Mouse (Mus musculus): ENCODE measurements around the gene Gm42878. TPM values are rescaled to one million over a fixed set of nuclear protein-coding genes. Genes with fewer than 3 reads are reported as not detected.

Gene Gm42878
- polyA plus RNA-seq, 1 experiment, result not detected

- DNase-seq, result peak; percentile 93
- 1% methylated on average over 55 of the region's 55 CpGs for WGBS
- Histone ChIP-seq H3K27me3 (ENCODE audit: control insufficient read depth, insufficient read depth, low read length) (no peaks in the 10 kb centered on the region), H3K27ac (ENCODE audit: control insufficient read depth, insufficient read depth, low read length) (peak within 1 kb of the TSS; percentile 23; the same call in 1 of the 2 replicates), H3K4me3 (ENCODE audit: control insufficient read depth, insufficient read depth, low read length) (peak within 1 kb of the TSS; percentile 98), H3K36me3 (ENCODE audit: control insufficient read depth, insufficient read depth, low read length) (no peaks in the 10 kb centered on the region), H3K4me1 (replicated peaks; ENCODE audit: control insufficient read depth, insufficient read depth, low read length) (peaks cover 10% of the 10 kb centered on the region)
- no peak for TF ChIP-seq CTCF (IDR thresholded peaks at IDR 0.05; ENCODE audit: borderline replicate concordance, control insufficient read depth, extremely low read depth, insufficient read depth, low read length, poor library complexity)
- peak; percentile 70 for TF ChIP-seq POLR2A (IDR thresholded peaks at IDR 0.05; ENCODE audit: control insufficient read depth, extremely low read depth, insufficient read depth, low read length, poor library complexity)
Measured at GRCm38 (mm10) chr5:121545793-121546529, 679 bp upstream of the Gm42878 start, which contains the start of gene Mapkapk5. TSS of gene Mapkapk5 (minus strand) at chr5:121545905.

GRCm38 (mm10) chr5:121543370-121543769 lies 1.9 kb downstream of the Gm42878 start:
- no peak for TF ChIP-seq POLR2A (IDR thresholded peaks at IDR 0.05; ENCODE audit: control insufficient read depth, extremely low read depth, insufficient read depth, low read length, poor library complexity)
- TF ChIP-seq CTCF (IDR thresholded peaks at IDR 0.05; ENCODE audit: borderline replicate concordance, control insufficient read depth, extremely low read depth, insufficient read depth, low read length, poor library complexity), result no peak
- Histone ChIP-seq H3K27ac (ENCODE audit: control insufficient read depth, insufficient read depth, low read length) (no peak overlapping the region), H3K36me3 (ENCODE audit: control insufficient read depth, insufficient read depth, low read length) (no peaks in the 10 kb centered on the region), H3K4me3 (ENCODE audit: control insufficient read depth, insufficient read depth, low read length) (no peak overlapping the region), H3K27me3 (ENCODE audit: control insufficient read depth, insufficient read depth, low read length) (no peaks in the 10 kb centered on the region), H3K4me1 (replicated peaks; ENCODE audit: control insufficient read depth, insufficient read depth, low read length) (peaks cover 10% of the 10 kb centered on the region)
- WGBS, result 80% methylated on average over 3 of the region's 3 CpGs
- no peak for DNase-seq

- TF ChIP-seq POLR2A (IDR thresholded peaks at IDR 0.05; ENCODE audit: control insufficient read depth, extremely low read depth, insufficient read depth, low read length, poor library complexity) (no peak), CTCF (IDR thresholded peaks at IDR 0.05; ENCODE audit: borderline replicate concordance, control insufficient read depth, extremely low read depth, insufficient read depth, low read length, poor library complexity) (no peak)
- Histone ChIP-seq H3K4me1 (replicated peaks; ENCODE audit: control insufficient read depth, insufficient read depth, low read length) (peaks cover 10% of the 10 kb centered on the region), H3K27me3 (ENCODE audit: control insufficient read depth, insufficient read depth, low read length) (no peaks in the 10 kb centered on the region), H3K36me3 (ENCODE audit: control insufficient read depth, insufficient read depth, low read length) (peaks cover 16% of the 10 kb centered on the region), H3K27ac (ENCODE audit: control insufficient read depth, insufficient read depth, low read length) (no peak overlapping the region), H3K4me3 (ENCODE audit: control insufficient read depth, insufficient read depth, low read length) (no peak overlapping the region)
- WGBS, result 81% methylated on average over 7 of the region's 7 CpGs
- no peak for DNase-seq
Measured at GRCm38 (mm10) chr5:121541235-121541634, 4.0 kb downstream of the Gm42878 start.

GRCm38 (mm10) chr5:121540066-121540465 lies 5.2 kb downstream of the Gm42878 start:
- H3K27ac ChIP-seq (ENCODE audit: control insufficient read depth, insufficient read depth, low read length), result no peak overlapping the region
- WGBS, result 94% methylated on average over 5 of the region's 5 CpGs
- no peaks in the 10 kb centered on the region for H3K27me3 ChIP-seq (ENCODE audit: control insufficient read depth, insufficient read depth, low read length)
- no peak overlapping the region for H3K4me3 ChIP-seq (ENCODE audit: control insufficient read depth, insufficient read depth, low read length)
- peaks cover 10% of the 10 kb centered on the region for H3K4me1 ChIP-seq (replicated peaks; ENCODE audit: control insufficient read depth, insufficient read depth, low read length)
- no peak for DNase-seq
- peaks cover 25% of the 10 kb centered on the region for H3K36me3 ChIP-seq (ENCODE audit: control insufficient read depth, insufficient read depth, low read length)
- TF ChIP-seq CTCF (IDR thresholded peaks at IDR 0.05; ENCODE audit: borderline replicate concordance, control insufficient read depth, extremely low read depth, insufficient read depth, low read length, poor library complexity) (no peak), POLR2A (IDR thresholded peaks at IDR 0.05; ENCODE audit: control insufficient read depth, extremely low read depth, insufficient read depth, low read length, poor library complexity) (no peak)

- no peaks in the 10 kb centered on the region for H3K27me3 ChIP-seq (ENCODE audit: control insufficient read depth, insufficient read depth, low read length)
- H3K27ac ChIP-seq (ENCODE audit: control insufficient read depth, insufficient read depth, low read length), result no peak overlapping the region
- TF ChIP-seq CTCF (IDR thresholded peaks at IDR 0.05; ENCODE audit: borderline replicate concordance, control insufficient read depth, extremely low read depth, insufficient read depth, low read length, poor library complexity), result no peak
- no peak for TF ChIP-seq POLR2A (IDR thresholded peaks at IDR 0.05; ENCODE audit: control insufficient read depth, extremely low read depth, insufficient read depth, low read length, poor library complexity)
- H3K36me3 ChIP-seq (ENCODE audit: control insufficient read depth, insufficient read depth, low read length), result peaks cover 42% of the 10 kb centered on the region
- 0 out of 2 replicates have a peak, but pooled peaks cover 2% of the 10 kb centered on the region for H3K4me1 ChIP-seq (replicated peaks; ENCODE audit: control insufficient read depth, insufficient read depth, low read length)
- no peak for DNase-seq
- no peak overlapping the region for H3K4me3 ChIP-seq (ENCODE audit: control insufficient read depth, insufficient read depth, low read length)
- WGBS, result 98% methylated on average over 2 of the region's 2 CpGs
Measured at GRCm38 (mm10) chr5:121537588-121537987, 7.7 kb downstream of the Gm42878 start.

- WGBS, result 88% methylated on average over 7 of the region's 7 CpGs
Measured at GRCm38 (mm10) chr5:121536921-121537555, 8.2 kb downstream of the Gm42878 start.

More at GRCm38 (mm10) chr5:121536921-121537555, 8.2 kb downstream of the Gm42878 start:
- Histone ChIP-seq H3K27ac (ENCODE audit: control insufficient read depth, insufficient read depth, low read length) (no peak overlapping the region), H3K27me3 (ENCODE audit: control insufficient read depth, insufficient read depth, low read length) (no peaks in the 10 kb centered on the region), H3K4me3 (ENCODE audit: control insufficient read depth, insufficient read depth, low read length) (no peak overlapping the region), H3K36me3 (ENCODE audit: control insufficient read depth, insufficient read depth, low read length) (peaks cover 42% of the 10 kb centered on the region), H3K4me1 (replicated peaks; ENCODE audit: control insufficient read depth, insufficient read depth, low read length) (no peaks in the 10 kb centered on the region)
- DNase-seq, result no peak
- TF ChIP-seq CTCF (IDR thresholded peaks at IDR 0.05; ENCODE audit: borderline replicate concordance, control insufficient read depth, extremely low read depth, insufficient read depth, low read length, poor library complexity) (no peak), POLR2A (IDR thresholded peaks at IDR 0.05; ENCODE audit: control insufficient read depth, extremely low read depth, insufficient read depth, low read length, poor library complexity) (no peak)
